Mouse (Mus musculus) embryonic facial prominence, embryonic 11.5 days (tissue): ENCODE results near the gene Colq. TPM values are rescaled to one million over a fixed set of nuclear protein-coding genes. Genes with fewer than 3 reads are reported as not detected.

Source experiments
- ATAC-seq: fragments of 200-750 bp; cut with Nextera tagmentation; replicated peaks from 2 replicates; pipeline ENCODE4 v1.8.0; 2017; ENCODE audit warnings: low read depth; ENCODE audit not compliant: insufficient number of reproducible peaks, low FRiP score, low TSS enrichment
- DNase-seq: peaks from one replicate; pipeline ENCODE4 v3.0.0-alpha.2; 2015; ENCODE audit warnings: low spot score
- H3K27ac ChIP-seq: fragments of 300-500 bp; sonication (generic); replicated peaks from 2 replicates; pipeline ENCODE4 v1.5.1; 2014; ENCODE audit warnings: mild to moderate bottlenecking, low read depth, low read length, control low read depth
- H3K27me3 ChIP-seq: fragments of 300-500 bp; sonication (generic); 2 replicates; pipeline ENCODE4 v1.6.1; 2014; ENCODE audit warnings: mild to moderate bottlenecking, low read length, moderate library complexity, mixed read lengths; ENCODE audit not compliant: control insufficient read depth, insufficient read depth
- H3K36me3 ChIP-seq: fragments of 300-500 bp; sonication (generic); replicated peaks from 2 replicates; pipeline ENCODE4 v1.6.1; 2014; ENCODE audit warnings: low read depth, mild to moderate bottlenecking, low read length, moderate library complexity, mixed read lengths; ENCODE audit not compliant: control insufficient read depth, insufficient read depth
- H3K4me1 ChIP-seq: fragments of 300-500 bp; sonication (generic); 2 replicates; pipeline ENCODE4 v1.6.1; 2014; ENCODE audit warnings: low read length, mixed read lengths; ENCODE audit not compliant: control insufficient read depth, insufficient read depth
- H3K4me2 ChIP-seq: fragments of 300-500 bp; sonication (generic); 2 replicates; pipeline ENCODE4 v1.6.1; 2014; ENCODE audit warnings: low read depth, mild to moderate bottlenecking, control low read depth, low read length, moderate library complexity
- H3K4me3 ChIP-seq: fragments of 300-500 bp; sonication (generic); 2 replicates; pipeline ENCODE4 v1.5.1; 2014; ENCODE audit warnings: low read depth, low read length, control low read depth
- H3K9ac ChIP-seq: fragments of 300-500 bp; sonication (generic); replicated peaks from 2 replicates; pipeline ENCODE4 v1.6.1; 2014; ENCODE audit warnings: mild to moderate bottlenecking, control low read depth, low read length
- H3K9me3 ChIP-seq: fragments of 300-500 bp; sonication (generic); replicated peaks from 2 replicates; pipeline ENCODE4 v1.6.1; 2016; ENCODE audit warnings: mild to moderate bottlenecking, low read length, inconsistent platforms, mixed read lengths; ENCODE audit not compliant: control insufficient read depth
- WGBS: fragments of 180-500 bp; shearing (Covaris S2); extraction: QIAGEN DNeasy Blood & Tissue Kit; methylation state at CpG from one replicate; pipeline ENCODE4 v1.1.7; 2014; 5-methylcytosine and 5-hydroxymethylcytosine counted together
- polyA plus RNA-seq: library from polyadenylated mRNA; unstranded; fragments of >200 nt; fragmentation: Nextera tagmentation; extraction: Ambion mirVana; gene quantifications from 2 replicates; pipeline ENCODE4 v1.2.1, GENCODE M21; 2014

Colq gene
- polyA plus RNA-seq, 1 experiment from 2014 or later, result 0.86 TPM

- DNase-seq, result no peak
- no peaks in the 10 kb centered on the region; the same call in 1 of the 2 replicates for H3K36me3 ChIP-seq
- 44% methylated on average over 9 of the region's 9 CpGs for WGBS
- H3K4me3 ChIP-seq, result peak overlapping the region; percentile 93
- no peak for ATAC-seq
- H3K9ac ChIP-seq, result peak overlapping the region; percentile 93
- peak overlapping the region; percentile 62 for H3K4me2 ChIP-seq
- H3K27ac ChIP-seq, result no peak overlapping the region
- no peaks in the 10 kb centered on the region for H3K9me3 ChIP-seq
- peaks cover 4% of the 10 kb centered on the region for H3K4me1 ChIP-seq
- no peaks in the 10 kb centered on the region for H3K27me3 ChIP-seq
Observed at GRCm38 (mm10) chr14:31493901-31494300, 97.2 kb downstream of the Colq start.

- H3K4me3 ChIP-seq, result no peak overlapping the region
- DNase-seq, result no peak
- WGBS, result 91% methylated on average over 6 of the region's 6 CpGs
- peaks cover 3% of the 10 kb centered on the region for H3K36me3 ChIP-seq
- H3K27ac ChIP-seq, result no peak overlapping the region
- no peak overlapping the region for H3K4me2 ChIP-seq
- no peak for ATAC-seq
- no peaks in the 10 kb centered on the region for H3K4me1 ChIP-seq
- no peaks in the 10 kb centered on the region for H3K9me3 ChIP-seq
- no peaks in the 10 kb centered on the region for H3K27me3 ChIP-seq
- no peak overlapping the region for H3K9ac ChIP-seq
Observed at GRCm38 (mm10) chr14:31488055-31488454, 103.1 kb downstream of the Colq start.

GRCm38 (mm10) chr14:31486465-31486864, 104.7 kb downstream of the Colq start:
- ATAC-seq (no peak), DNase-seq (no peak)
- no peaks in the 10 kb centered on the region for H3K9me3 ChIP-seq
- H3K36me3 ChIP-seq, result peaks cover 10% of the 10 kb centered on the region
- H3K9ac ChIP-seq, result no peak overlapping the region
- no peak overlapping the region for H3K4me2 ChIP-seq
- H3K27ac ChIP-seq, result no peak overlapping the region
- H3K27me3 ChIP-seq, result no peaks in the 10 kb centered on the region
- no peaks in the 10 kb centered on the region for H3K4me1 ChIP-seq
- WGBS, result 86% methylated on average over 4 of the region's 4 CpGs
- H3K4me3 ChIP-seq, result no peak overlapping the region

GRCm38 (mm10) chr14:31482417-31482816, 108.7 kb downstream of the Colq start:
- Histone ChIP-seq H3K27ac (no peak overlapping the region), H3K27me3 (no peaks in the 10 kb centered on the region), H3K4me2 (no peak overlapping the region), H3K4me3 (no peak overlapping the region), H3K36me3 (peaks cover 13% of the 10 kb centered on the region), H3K9ac (no peak overlapping the region), H3K9me3 (no peaks in the 10 kb centered on the region), H3K4me1 (no peaks in the 10 kb centered on the region)
- ATAC-seq, result no peak
- 89% methylated on average over 5 of the region's 5 CpGs for WGBS
- DNase-seq, result no peak

- Histone ChIP-seq H3K27ac (no peak overlapping the region), H3K36me3 (no peaks in the 10 kb centered on the region), H3K4me1 (no peaks in the 10 kb centered on the region), H3K9me3 (no peaks in the 10 kb centered on the region), H3K9ac (no peak overlapping the region), H3K27me3 (no peaks in the 10 kb centered on the region), H3K4me3 (no peak overlapping the region), H3K4me2 (no peak overlapping the region)
- ATAC-seq, result no peak
- DNase-seq, result no peak
- whole genome bisulfite sequencing, result 78% methylated on average over 2 of the region's 2 CpGs
Observed at GRCm38 (mm10) chr14:31473297-31473696, 117.8 kb downstream of the Colq start.

Other genes starting within 250 kb of the Colq start
- gene Sh3bp5, start 155.3 kb downstream of the Colq start, polyA plus RNA-seq, result 15.8 and 16.0 TPM in 2 replicates
- 23.0 and 26.7 TPM in 2 replicates for gene Eaf1, start 96.9 kb downstream of the Colq start, polyA plus RNA-seq
- 100 and 108 TPM in 2 replicates for gene Mettl6, start 96.3 kb downstream of the Colq start, polyA plus RNA-seq
- gene Gm49387, start 49.5 kb upstream of the Colq start, polyA plus RNA-seq, result 1.6 and 2.0 TPM in 2 replicates
- 18.2 and 21.8 TPM in 2 replicates for gene Btd, start 49.7 kb upstream of the Colq start, polyA plus RNA-seq
- gene Hacl1, start 49.9 kb upstream of the Colq start, polyA plus RNA-seq, result 10.7 and 12.3 TPM in 2 replicates
- 9.6 and 10.0 TPM in 2 replicates for gene Ankrd28, start 239.3 kb upstream of the Colq start, polyA plus RNA-seq